Mouse (Mus musculus) erythroid progenitor cell, adult 5-6 weeks (primary cell): Measurements from ENCODE around the gene Elmo1. TPM values are rescaled to one million over a fixed set of nuclear protein-coding genes. Genes with fewer than 3 reads are reported as not detected.

Experiments
- ATAC-seq: replicated peaks from 2 replicates; pipeline ENCODE4 v1.8.0; 2016; ENCODE audit warnings: moderate number of reproducible peaks, mild to moderate bottlenecking, moderate TSS enrichment, inconsistent platforms; ENCODE audit not compliant: poor library complexity, low FRiP score, severe bottlenecking
- total RNA-seq, 2 experiments: library from RNA; stranded (forward) in 1 of 2; stranded (reverse) in 1 of 2; fragments of 150-400 nt in 1 of 2; fragments of 186-747, 209-891 nt in 1 of 2; gene quantifications; 2 replicates each; pipeline versions ENCODE4 v1.2.3 to v1.2.4; 2015 to 2017; ENCODE audit warnings: low replicate concordance in 2 of 2

The Elmo1 gene
- total RNA-seq, 2 experiments from 2014 or later, result 5.7 to 20.5 TPM

- no peak for ATAC-seq
These were observed 209.0 kb downstream of the Elmo1 start for GRCm38 (mm10) chr13:20299424-20299823.

DNA sequence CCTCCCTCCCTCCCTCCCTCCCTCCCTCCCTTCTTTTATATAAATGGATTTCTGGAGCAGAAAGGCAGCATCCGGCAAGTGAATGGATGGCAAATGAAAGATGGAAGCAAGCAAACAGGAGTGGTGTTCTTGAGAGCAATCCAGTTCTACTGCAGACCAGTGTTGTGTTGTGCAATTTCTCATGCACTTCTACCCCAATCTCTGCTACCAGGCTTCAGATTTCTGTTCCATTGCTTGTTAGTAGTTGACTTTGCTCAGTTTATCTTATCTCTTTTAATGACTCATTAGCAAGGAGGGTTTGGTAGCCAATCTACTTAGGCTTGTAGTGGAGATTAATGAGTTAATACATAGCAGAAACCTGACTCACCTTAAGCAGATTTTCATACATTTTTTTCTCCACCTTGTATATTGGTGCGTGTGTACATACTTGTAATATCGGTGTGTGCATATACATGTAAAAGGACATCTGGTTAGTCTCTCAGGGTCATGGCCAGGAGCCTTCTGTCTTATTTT is 209.7 kb downstream of the Elmo1 start:
- no peak for ATAC-seq

DNA sequence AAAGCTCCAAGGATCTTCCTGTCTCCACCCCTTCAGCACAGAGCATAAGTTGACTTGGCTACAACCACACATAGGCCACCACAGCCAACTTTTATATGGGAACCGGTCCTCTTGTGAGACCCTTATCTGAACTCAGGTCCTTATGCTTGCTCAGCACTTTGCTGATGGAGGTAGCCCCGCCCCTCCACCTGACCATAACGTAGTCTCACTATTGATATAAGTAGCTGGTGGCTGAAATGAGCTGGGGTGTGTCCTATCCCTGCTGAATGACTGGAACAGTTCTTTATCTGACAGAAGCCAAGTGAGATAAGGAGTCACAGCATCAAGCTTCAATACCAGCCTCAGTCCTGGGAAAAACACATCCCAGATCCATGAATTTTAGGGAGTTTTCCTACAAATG is 210.2 kb downstream of the Elmo1 start:
- no peak for ATAC-seq

DNA sequence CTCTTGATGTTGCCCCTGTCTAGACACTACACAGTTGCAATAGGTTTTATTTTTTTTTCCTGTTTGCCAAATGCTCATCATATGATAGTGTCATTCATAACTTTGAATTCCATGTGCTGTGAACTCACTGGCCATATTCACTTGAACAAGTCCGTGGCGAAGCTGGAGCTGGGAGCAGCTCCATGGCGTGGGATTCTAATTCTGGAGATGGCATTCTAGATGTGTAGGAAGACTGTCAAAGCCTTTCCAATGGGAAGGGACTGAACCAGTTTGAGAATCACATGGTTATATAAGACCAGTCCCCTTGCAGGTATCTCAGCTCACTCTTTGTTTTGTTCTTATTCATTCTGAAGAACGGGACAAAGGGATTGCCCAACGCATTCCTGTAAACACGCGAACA is 211.4 kb downstream of the Elmo1 start:
- no peak for ATAC-seq

DNA sequence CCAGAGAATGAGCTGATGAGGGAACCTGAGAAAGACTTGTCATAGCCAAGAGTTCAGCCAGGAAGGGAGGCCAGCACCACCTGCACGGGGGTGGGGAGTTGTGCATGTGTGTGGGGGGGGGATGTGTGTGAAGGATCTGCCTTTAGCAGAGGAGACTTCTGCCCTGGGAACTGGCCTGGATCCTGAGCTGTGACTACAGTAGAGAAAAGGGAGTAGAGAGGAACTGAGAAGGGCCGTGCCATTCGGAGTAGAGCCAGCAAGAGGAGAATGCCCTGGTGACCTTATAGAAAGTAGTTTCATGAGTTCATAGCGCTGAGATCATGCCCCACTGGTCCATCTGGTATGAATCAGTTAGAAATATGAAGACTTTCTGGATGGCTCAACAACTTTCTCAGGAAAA is 215.2 kb downstream of the Elmo1 start:
- ATAC-seq, result no peak

- no peak for ATAC-seq
These were observed 216.1 kb downstream of the Elmo1 start for GRCm38 (mm10) chr13:20306180-20307177.

DNA sequence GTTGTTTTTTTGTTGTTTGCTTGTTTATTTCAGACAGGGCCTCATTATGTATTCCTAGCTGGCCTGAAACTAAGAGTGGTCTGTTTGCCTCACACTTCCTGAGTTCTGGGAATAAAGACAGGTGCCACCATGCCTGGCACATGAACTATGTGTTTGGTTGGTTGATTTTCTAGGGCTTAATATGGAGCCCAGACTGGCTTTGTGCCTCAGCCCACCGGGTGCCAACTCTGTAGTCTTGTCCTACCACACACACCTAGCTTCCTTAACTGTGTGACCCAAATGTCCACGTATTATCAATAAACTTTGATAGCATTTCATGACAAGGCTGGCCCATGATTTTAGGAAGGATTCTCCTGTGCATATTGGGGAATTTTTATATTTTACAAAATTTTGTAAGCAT is 217.0 kb downstream of the Elmo1 start:
- no peak for ATAC-seq

GRCm38 (mm10) chr13:20311612-20312011 is 221.2 kb downstream of the Elmo1 start:
- ATAC-seq, result no peak

GRCm38 (mm10) chr13:20313345-20313744 is 222.9 kb downstream of the Elmo1 start:
- no peak for ATAC-seq

- no peak for ATAC-seq
These were observed 225.7 kb downstream of the Elmo1 start for GRCm38 (mm10) chr13:20316139-20316538.

- ATAC-seq, result no peak
These were observed 228.3 kb downstream of the Elmo1 start for GRCm38 (mm10) chr13:20318615-20319219.

DNA sequence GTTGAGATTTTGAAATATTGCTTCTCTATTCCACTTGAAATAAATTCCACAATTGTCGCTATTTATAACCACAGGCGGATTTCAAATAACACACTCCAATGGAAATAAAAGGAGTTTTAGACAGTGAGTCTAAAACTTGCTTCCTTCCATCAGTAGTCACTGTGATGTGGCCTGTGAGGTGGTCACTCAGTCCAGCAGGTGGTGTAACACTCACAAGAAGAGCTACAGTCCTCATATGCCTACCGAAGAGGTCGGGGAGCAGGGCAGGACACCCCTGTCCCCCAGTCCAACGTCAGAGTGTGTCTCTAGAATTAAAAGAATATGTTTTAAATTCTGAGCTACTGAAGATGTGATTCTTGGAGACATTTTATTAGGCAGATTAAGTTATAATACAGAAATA is 229.8 kb downstream of the Elmo1 start:
- ATAC-seq, result no peak

GRCm38 (mm10) chr13:20323478-20323877 is 233.1 kb downstream of the Elmo1 start:
- ATAC-seq, result no peak

DNA sequence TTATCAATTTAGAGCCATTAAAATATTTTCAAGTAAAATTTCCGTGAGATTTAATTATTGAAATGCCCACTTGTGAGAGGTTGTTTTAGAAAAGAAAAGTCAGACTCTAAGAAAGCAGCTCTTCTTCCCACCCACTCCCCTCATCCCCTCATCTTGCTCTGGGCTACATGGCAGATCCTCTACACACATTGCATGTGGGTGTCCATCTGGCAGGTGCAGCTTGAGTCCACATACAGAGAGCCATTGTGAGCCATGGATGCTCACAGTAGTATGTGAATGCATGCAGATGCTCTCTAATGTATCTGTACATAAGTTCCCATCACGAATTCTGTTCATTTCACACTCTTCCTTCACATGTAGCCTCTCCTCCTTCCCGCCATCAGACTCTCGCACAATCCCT is 236.7 kb downstream of the Elmo1 start:
- no peak for ATAC-seq

DNA sequence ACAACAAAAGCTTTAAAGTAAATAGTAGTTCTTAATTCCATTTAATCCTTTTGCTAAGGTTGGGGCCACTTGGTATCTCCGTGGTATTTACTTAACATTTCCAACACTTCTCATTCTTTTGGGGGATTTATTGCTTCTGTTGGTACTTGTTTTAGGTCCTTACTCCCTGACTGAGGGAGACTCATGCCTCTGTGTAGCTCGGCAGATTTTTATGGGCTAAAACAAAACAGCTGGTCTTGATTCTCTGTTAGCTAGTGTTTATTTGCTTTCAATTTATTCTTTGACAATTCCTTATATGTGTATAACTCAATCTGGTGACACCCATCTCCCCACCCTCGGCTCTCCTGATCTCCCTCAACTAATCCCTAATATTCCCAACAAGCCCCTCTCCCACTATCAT is 237.6 kb downstream of the Elmo1 start:
- ATAC-seq, result no peak

GRCm38 (mm10) chr13:20328672-20329071 is 238.3 kb downstream of the Elmo1 start:
- ATAC-seq, result no peak

- ATAC-seq, result no peak
These were observed 240.6 kb downstream of the Elmo1 start for GRCm38 (mm10) chr13:20330954-20331353.

DNA sequence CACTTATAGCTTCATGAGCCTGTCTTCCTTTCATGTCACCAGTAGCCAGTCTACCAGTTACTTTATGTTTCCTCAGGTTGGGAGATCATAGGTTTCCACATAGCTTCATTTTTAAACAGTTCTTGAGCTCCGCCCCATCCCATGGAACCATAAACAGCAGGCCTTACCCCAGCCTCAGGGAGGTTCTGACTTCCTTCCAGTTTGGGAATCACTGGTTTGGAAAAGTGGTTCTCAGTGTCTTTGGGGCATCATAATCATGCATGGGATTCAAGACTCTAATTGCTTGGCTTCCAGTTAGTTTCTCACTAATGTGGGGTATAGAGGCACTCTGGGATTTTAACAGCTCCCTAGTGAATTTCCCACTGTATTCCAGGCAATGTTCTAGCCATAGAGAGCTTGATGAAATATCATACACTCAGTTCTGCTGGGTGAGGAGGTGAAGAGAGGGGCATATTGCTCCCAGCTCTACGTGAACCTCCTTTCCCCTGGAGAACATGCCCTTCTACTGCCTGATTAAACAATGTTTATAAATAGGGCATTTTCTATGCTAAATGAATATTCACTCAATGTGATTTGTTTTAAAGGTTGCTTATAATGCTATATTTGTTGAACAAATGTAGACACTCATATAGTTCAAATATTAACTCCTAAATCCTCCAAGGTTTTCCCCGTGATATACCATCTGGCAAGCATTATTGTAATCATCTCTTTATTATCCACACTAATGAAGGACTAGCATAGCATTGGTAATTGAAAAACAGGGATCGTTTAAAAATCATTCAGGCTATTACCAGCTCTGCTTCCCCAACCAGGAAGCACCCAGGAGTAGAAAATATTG is 244.9 kb downstream of the Elmo1 start:
- no peak for ATAC-seq

DNA sequence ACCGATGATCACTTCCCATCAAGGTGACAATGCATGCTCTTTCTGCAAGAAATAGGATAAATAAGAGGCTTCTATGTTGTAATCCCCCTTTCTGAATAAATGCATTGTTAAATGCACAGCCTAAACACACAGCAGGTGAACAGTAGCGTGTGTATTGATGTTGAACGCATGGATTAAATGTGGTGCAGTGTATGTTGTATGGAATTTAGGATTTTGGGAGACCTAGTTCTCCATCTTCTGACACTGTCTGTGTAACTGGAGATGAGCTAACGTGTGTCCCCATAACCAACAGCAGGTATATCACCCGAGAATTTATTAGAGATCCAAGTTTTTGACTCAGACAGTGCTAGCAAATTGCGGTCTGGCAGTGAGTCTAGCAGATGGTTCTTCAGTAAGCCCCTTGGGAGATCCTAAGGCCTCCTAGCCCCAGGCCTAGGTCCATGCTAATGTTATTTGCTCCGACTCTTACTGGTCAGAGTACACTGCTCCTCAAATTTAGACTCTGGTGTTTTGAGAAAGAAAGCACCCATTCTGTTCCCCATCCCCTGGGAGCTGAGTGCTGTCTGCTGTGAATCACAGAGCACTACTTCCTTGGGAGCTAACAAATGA is 245.6 kb downstream of the Elmo1 start:
- no peak for ATAC-seq

DNA sequence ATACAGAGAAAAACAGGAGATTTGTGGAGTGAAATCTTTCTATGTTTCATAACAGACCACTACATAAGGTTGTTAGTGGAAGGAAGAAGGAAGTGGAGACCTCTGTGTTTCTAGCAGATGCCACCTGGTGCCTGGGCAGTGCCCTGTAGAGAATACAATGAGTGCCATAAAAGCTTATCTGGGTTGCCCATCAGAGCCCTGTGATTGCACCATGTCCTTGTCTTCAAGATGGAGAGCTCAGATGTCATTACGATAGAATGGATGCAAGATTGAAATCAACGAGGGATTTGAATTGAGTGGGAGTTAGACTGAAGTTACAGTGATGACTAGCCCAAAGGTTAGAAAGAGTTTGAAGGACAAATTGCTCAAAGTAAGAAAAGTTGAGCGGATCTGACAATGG is 252.5 kb downstream of the Elmo1 start:
- no peak for ATAC-seq
